Mouse (Mus musculus): Measurements from ENCODE around the gene Slc7a5. TPM values are rescaled to one million over a fixed set of nuclear protein-coding genes. Genes with fewer than 3 reads are reported as not detected.

The Slc7a5 gene
- total and polyA plus RNA-seq, 3 experiments: 110 to 291 (median 207) TPM

DNA sequence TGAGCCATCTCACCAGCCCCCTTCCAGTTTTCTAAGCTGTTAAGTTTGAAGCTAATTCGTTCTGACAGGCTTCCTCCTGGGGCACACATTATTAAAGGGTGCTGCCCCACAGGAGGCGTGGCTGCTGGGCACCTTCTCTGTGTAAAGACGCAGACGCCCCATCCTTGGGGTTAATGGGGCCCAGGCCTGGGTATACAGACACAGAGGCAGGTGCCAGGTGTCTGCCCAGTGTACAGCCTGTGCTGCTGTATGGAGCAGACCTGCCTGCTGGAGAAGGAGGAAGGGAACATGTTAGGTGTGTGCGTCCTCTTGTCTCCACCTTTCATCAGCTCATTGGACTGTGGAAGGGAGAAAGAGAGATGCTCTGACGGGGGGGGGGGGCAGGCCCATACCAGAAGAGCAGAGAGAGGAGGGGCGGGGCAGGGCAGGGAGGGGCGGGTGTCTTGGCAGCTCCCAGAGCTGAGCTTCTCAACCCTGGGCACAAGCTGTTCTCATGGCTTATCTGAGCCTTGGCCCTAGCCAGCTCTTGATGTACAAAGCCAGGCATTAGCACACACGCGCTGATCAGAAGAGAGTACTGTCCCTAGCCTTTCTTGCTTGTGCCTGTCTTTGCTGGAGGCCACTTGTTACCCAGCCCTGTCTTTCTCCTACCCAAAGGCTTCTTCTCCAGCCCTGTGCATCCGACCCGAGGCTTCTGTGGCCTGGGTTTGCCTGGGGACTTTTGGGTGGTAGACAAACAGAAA, 45.5 kb downstream of the Slc7a5 start:
- peaks cover 0 to 7% of the 10 kb centered on the region in 2 experiments for H3K36me3 ChIP-seq (replicated peaks in 1 of 2; ENCODE audit: control insufficient read depth in 1 of 2, insufficient read depth in 1 of 2, low read length in 1 of 2)
- H3K79me2 ChIP-seq (replicated peaks; ENCODE audit: control insufficient read depth, extremely low read depth, insufficient read depth, poor library complexity, severe bottlenecking): no peaks in the 10 kb centered on the region
- H3K4me2 ChIP-seq (ENCODE audit: insufficient read depth, low read depth, poor library complexity, severe bottlenecking): peak overlapping the region; percentile 22; the same call in 1 of the 2 replicates
- no peaks in the 10 kb centered on the region for H3K9me3 ChIP-seq (replicated peaks; ENCODE audit: low read length)
- peaks cover 37 to 80% of the 10 kb centered on the region in 2 experiments for H3K4me1 ChIP-seq (ENCODE audit: control insufficient read depth in 1 of 2, insufficient read depth in 2 of 2)
- in situ Hi-C loops (cut with MboI; ENCODE audit: low pct_ligation_motif_present, low pct_unique_long_range_greater_than_20kb, low sequenced_read_pairs) (no loop called here), dilution Hi-C loops (cut with MboI; ENCODE audit: extremely low pct_ligation_motif_present, extremely low pct_unique_long_range_greater_than_20kb, low sequenced_read_pairs) (no loop called here)
- no peak overlapping the region for H3K4me3 ChIP-seq (replicated peaks in 1 of 3; ENCODE audit: low read depth in 2 of 3, low read length in 2 of 3, poor library complexity in 1 of 3)
- no peak for TF ChIP-seq IRF4 (IDR thresholded peaks at IDR 0.05; ENCODE audit: low read depth, low read length)
- TF ChIP-seq POLR2A (IDR thresholded peaks at IDR 0.05; ENCODE audit: low read depth, low read length): no peak
- TF ChIP-seq HCFC1 (IDR thresholded peaks at IDR 0.05; ENCODE audit: low read depth, low read length): no peak
- TF ChIP-seq E2F4 (IDR thresholded peaks at IDR 0.05; ENCODE audit: insufficient replicate concordance, low read depth, low read length): no peak
- TF ChIP-seq MAZ (IDR thresholded peaks at IDR 0.05; ENCODE audit: low read depth, low read length): 0 out of 2 replicates have a peak, but pooled peaks have one; percentile 35
- TF ChIP-seq JUN (IDR thresholded peaks at IDR 0.05; ENCODE audit: insufficient read depth, low read depth, low read length): no peak
- TF ChIP-seq MAX (IDR thresholded peaks at IDR 0.05; ENCODE audit: low read length): no peak
- peak; percentile 72; the same call in 1 of the 2 replicates for TF ChIP-seq TBP (conservative IDR thresholded peaks at IDR 0.05; ENCODE audit: low read depth, low read length)
- no peak for TF ChIP-seq MYC (IDR thresholded peaks at IDR 0.05; ENCODE audit: low read depth, low read length)
- TF ChIP-seq UBTF (IDR thresholded peaks at IDR 0.05; ENCODE audit: low read depth, low read length): no peak
- TF ChIP-seq GABPA (IDR thresholded peaks at IDR 0.05; ENCODE audit: insufficient replicate concordance, low read depth, low read length): no peak
- TF ChIP-seq POLR2AphosphoS2 (IDR thresholded peaks at IDR 0.05; ENCODE audit: low read depth, low read length): no peak
- TF ChIP-seq ZKSCAN1 (IDR thresholded peaks at IDR 0.05; ENCODE audit: borderline replicate concordance, low read depth, low read length): no peak
- no peak for TF ChIP-seq SMC3 (IDR thresholded peaks at IDR 0.05; ENCODE audit: low read depth, low read length)
- no peak overlapping the region for H3K9ac ChIP-seq (ENCODE audit: insufficient read depth, low read depth)
- 0 out of 2 replicates have a peak overlapping the region, but pooled peaks have one; percentile 11 for H3K27ac ChIP-seq (ENCODE audit: insufficient read depth, low read depth)
- peak; percentile 60 for DNase-seq (ENCODE audit: extremely low read depth)
- H3K27me3 ChIP-seq (replicated peaks): no peaks in the 10 kb centered on the region

DNA sequence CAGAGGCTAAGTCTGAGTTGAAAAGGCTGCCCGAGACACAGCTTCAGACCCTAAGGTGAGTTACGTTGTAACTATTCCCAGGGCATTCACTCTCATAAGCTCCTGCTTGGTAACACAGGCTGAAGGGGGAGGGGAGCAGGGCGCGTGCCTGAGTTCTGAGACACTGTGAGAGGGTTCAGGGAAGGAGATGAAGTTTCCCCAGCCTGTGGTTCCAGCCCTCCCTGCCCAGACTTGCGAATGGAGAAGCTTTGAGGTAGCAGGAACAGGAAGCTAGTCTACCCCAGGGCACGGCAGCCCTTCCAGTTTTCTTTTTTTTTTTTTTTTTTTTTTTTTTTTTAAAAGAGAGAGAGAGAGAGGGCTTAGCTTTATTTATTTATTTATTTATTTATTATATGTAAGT, 46.2 kb downstream of the Slc7a5 start:
- Histone ChIP-seq H3K4me3 (replicated peaks in 1 of 3; ENCODE audit: low read depth in 2 of 3, low read length in 2 of 3, poor library complexity in 1 of 3) (no peak overlapping the region), H3K36me3 (replicated peaks in 1 of 2; ENCODE audit: control insufficient read depth in 1 of 2, insufficient read depth in 1 of 2, low read length in 1 of 2) (peaks cover 0 to 11% of the 10 kb centered on the region in 2 experiments), H3K27ac (ENCODE audit: insufficient read depth, low read depth) (peak overlapping the region; percentile 14), H3K9me3 (replicated peaks; ENCODE audit: low read length) (no peaks in the 10 kb centered on the region), H3K9ac (ENCODE audit: insufficient read depth, low read depth) (no peak overlapping the region), H3K79me2 (replicated peaks; ENCODE audit: control insufficient read depth, extremely low read depth, insufficient read depth, poor library complexity, severe bottlenecking) (no peaks in the 10 kb centered on the region), H3K27me3 (replicated peaks) (no peaks in the 10 kb centered on the region), H3K4me2 (ENCODE audit: insufficient read depth, low read depth, poor library complexity, severe bottlenecking) (no peak overlapping the region), H3K4me1 (ENCODE audit: control insufficient read depth in 1 of 2, insufficient read depth in 2 of 2) (peaks cover 43 to 80% of the 10 kb centered on the region in 2 experiments)
- dilution Hi-C loops (cut with MboI; ENCODE audit: extremely low pct_ligation_motif_present, extremely low pct_unique_long_range_greater_than_20kb, low sequenced_read_pairs): no loop called here
- TF ChIP-seq NRF1 (IDR thresholded peaks at IDR 0.05; ENCODE audit: low read depth, low read length) (no peak), MEF2A (IDR thresholded peaks at IDR 0.05; ENCODE audit: borderline replicate concordance, low read depth, low read length) (no peak), IRF4 (IDR thresholded peaks at IDR 0.05; ENCODE audit: low read depth, low read length) (0 out of 2 replicates have a peak, but pooled peaks have one; percentile 19), CHD2 (IDR thresholded peaks at IDR 0.05; ENCODE audit: low read length) (0 out of 2 replicates have a peak, but pooled peaks have one; percentile 32), E2F4 (IDR thresholded peaks at IDR 0.05; ENCODE audit: insufficient replicate concordance, low read depth, low read length) (no peak), CHD1 (IDR thresholded peaks at IDR 0.05; ENCODE audit: low read depth, low read length) (no peak), JUND (conservative IDR thresholded peaks at IDR 0.05; ENCODE audit: low read depth, low read length) (no peak), JUN (IDR thresholded peaks at IDR 0.05; ENCODE audit: insufficient read depth, low read depth, low read length) (no peak), SIN3A (IDR thresholded peaks at IDR 0.05; ENCODE audit: low read length) (no peak), ZNF384 (IDR thresholded peaks at IDR 0.05; ENCODE audit: low read depth, low read length) (peak; percentile 87), MYC (IDR thresholded peaks at IDR 0.05; ENCODE audit: low read depth, low read length) (no peak), BHLHE40 (IDR thresholded peaks at IDR 0.05; ENCODE audit: low read depth, low read length) (peak; percentile 48; the same call in 1 of the 2 replicates), TCF12 (IDR thresholded peaks at IDR 0.05; ENCODE audit: low read depth, low read length) (no peak), UBTF (IDR thresholded peaks at IDR 0.05; ENCODE audit: low read depth, low read length) (no peak), MAX (IDR thresholded peaks at IDR 0.05; ENCODE audit: low read length) (no peak)
- in situ Hi-C loops (cut with MboI; ENCODE audit: low pct_ligation_motif_present, low pct_unique_long_range_greater_than_20kb, low sequenced_read_pairs): no loop called here
- DNase-seq (ENCODE audit: extremely low read depth): peak; percentile 63

All from CH12.LX (cell line).